Mouse (Mus musculus) heart, postnatal 0 days (tissue): ENCODE measurements around the gene Shf.

Source experiments
- CTCF ChIP-seq: IDR thresholded peaks from 2 replicates; pipeline ENCODE4 v1.5.1; 2016; ENCODE audit warnings: antibody characterized with exemption, control low read depth, low read depth
- EP300 ChIP-seq: IDR thresholded peaks from 2 replicates; pipeline ENCODE4 v1.6.1; 2016; ENCODE audit warnings: antibody characterized with exemption, low read depth

DNA sequence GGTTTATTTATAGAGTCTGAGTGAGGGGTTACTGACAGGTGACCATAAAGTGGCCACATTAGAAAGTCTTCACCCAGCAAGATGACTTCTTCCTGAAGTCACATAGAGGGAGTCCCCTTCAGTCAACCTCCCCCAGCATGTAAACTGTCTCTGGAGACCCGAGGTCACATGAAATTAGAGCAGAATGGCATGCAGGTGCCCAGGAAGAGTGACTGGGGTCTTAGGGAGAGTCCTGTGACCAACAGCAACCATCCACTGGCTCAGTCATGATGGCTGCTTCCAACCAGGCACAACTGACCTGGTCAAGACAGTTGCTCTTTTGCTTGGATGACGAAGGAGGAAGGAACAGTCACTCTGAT, 10.3 kb upstream of the Shf start:
- TF ChIP-seq CTCF (no peak), EP300 (no peak)
